Mouse (Mus musculus): Measurements from ENCODE around the gene Ap1g2.

The Ap1g2 gene

GRCm38 (mm10) chr14:55089199-55089947 is 17.0 kb downstream of the Ap1g2 start:
- peak in 1 of 2 experiments; percentile 75 for DNase-seq (ENCODE audit: low spot score in 2 of 2)

- no peak for DNase-seq (ENCODE audit: low spot score in 2 of 2)
Observed at GRCm38 (mm10) chr14:55086009-55086514, 20.3 kb downstream of the Ap1g2 start.

GRCm38 (mm10) chr14:55085324-55086008 is 20.9 kb downstream of the Ap1g2 start:
- DNase-seq (ENCODE audit: low spot score in 2 of 2) = no peak

GRCm38 (mm10) chr14:55083481-55083880 is 22.9 kb downstream of the Ap1g2 start:
- no peak for DNase-seq (ENCODE audit: low spot score in 2 of 2)

- DNase-seq (ENCODE audit: low spot score in 2 of 2) = no peak
Observed at GRCm38 (mm10) chr14:55081105-55081504, 25.3 kb downstream of the Ap1g2 start.

- no peak for DNase-seq (ENCODE audit: low spot score in 2 of 2)
Observed at GRCm38 (mm10) chr14:55079214-55079970, 27.0 kb downstream of the Ap1g2 start.

GRCm38 (mm10) chr14:55078366-55078989 is 27.9 kb downstream of the Ap1g2 start:
- no peak for DNase-seq (ENCODE audit: low spot score in 2 of 2)

- DNase-seq (ENCODE audit: low spot score in 2 of 2) = no peak
Observed at GRCm38 (mm10) chr14:55077481-55078365, 28.7 kb downstream of the Ap1g2 start.

GRCm38 (mm10) chr14:55076956-55077355 is 29.4 kb downstream of the Ap1g2 start:
- no peak for DNase-seq (ENCODE audit: low spot score in 2 of 2)

- DNase-seq (ENCODE audit: low spot score in 2 of 2) = peak; percentile 62 to 72
Observed at GRCm38 (mm10) chr14:55076224-55076623, 30.2 kb downstream of the Ap1g2 start.

- no peak for DNase-seq (ENCODE audit: low spot score in 2 of 2)
Observed at GRCm38 (mm10) chr14:55074416-55074815, 32.0 kb downstream of the Ap1g2 start.

GRCm38 (mm10) chr14:55071756-55072155 is 34.6 kb downstream of the Ap1g2 start:
- no peak for DNase-seq (ENCODE audit: low spot score in 2 of 2)

- no peak for DNase-seq (ENCODE audit: low spot score in 2 of 2)
Observed at GRCm38 (mm10) chr14:55066042-55066441, 40.4 kb downstream of the Ap1g2 start.

- DNase-seq (ENCODE audit: low spot score in 2 of 2) = no peak
Observed at GRCm38 (mm10) chr14:55065391-55065790, 41.0 kb downstream of the Ap1g2 start.

- DNase-seq (ENCODE audit: low spot score in 2 of 2) = no peak
Observed at GRCm38 (mm10) chr14:55064481-55065370, 41.7 kb downstream of the Ap1g2 start.

- DNase-seq (ENCODE audit: low spot score in 2 of 2) = no peak
Observed at GRCm38 (mm10) chr14:55063581-55064381, 42.6 kb downstream of the Ap1g2 start.

- no peak for DNase-seq (ENCODE audit: low spot score in 2 of 2)
Observed at GRCm38 (mm10) chr14:55063117-55063516, 43.3 kb downstream of the Ap1g2 start.

GRCm38 (mm10) chr14:55062626-55063025 is 43.8 kb downstream of the Ap1g2 start:
- DNase-seq (ENCODE audit: low spot score in 2 of 2) = peak; percentile 72

GRCm38 (mm10) chr14:55061845-55062244 is 44.5 kb downstream of the Ap1g2 start:
- no peak for DNase-seq (ENCODE audit: low spot score in 2 of 2)

Measured in right cerebral cortex, postnatal 36 days (tissue).